Mouse (Mus musculus) MEL (cell line): ENCODE measurements around the gene Afg3l1.

Source experiments
- CHD1 ChIP-seq: IDR thresholded peaks from 2 replicates; pipeline ENCODE4 v1.6.1; 2012; ENCODE audit warnings: low read depth, mild to moderate bottlenecking, inconsistent platforms, low read length, improper control_type of control experiment
- CHD2 ChIP-seq: IDR thresholded peaks from 2 replicates; pipeline ENCODE4 v1.6.1; 2011; ENCODE audit warnings: low read length, improper control_type of control experiment
- CTCF ChIP-seq, 3 experiments: IDR thresholded peaks in 2 of 3; conservative IDR thresholded peaks in 1 of 3; 2 replicates each; pipeline ENCODE4 v1.5.1; 2011 to 2012; ENCODE audit warnings: low read length in 3 of 3, low read depth in 2 of 3, mild to moderate bottlenecking in 2 of 3, improper control_type of control experiment in 1 of 3, inconsistent platforms in 1 of 3, mixed read lengths in 1 of 3, moderate library complexity in 1 of 3; ENCODE audit not compliant: control insufficient read depth in 1 of 3, insufficient read depth in 1 of 3, poor library complexity in 1 of 3, severe bottlenecking in 1 of 3
- HCFC1 ChIP-seq: IDR thresholded peaks from 2 replicates; pipeline ENCODE4 v1.6.1; 2012; ENCODE audit warnings: low read depth, mild to moderate bottlenecking, inconsistent platforms, low read length, improper control_type of control experiment, moderate library complexity
- MXI1 ChIP-seq: IDR thresholded peaks from 2 replicates; pipeline ENCODE4 v1.6.1; 2011; ENCODE audit warnings: mild to moderate bottlenecking, low read depth, low read length, improper control_type of control experiment
- MYC ChIP-seq: IDR thresholded peaks from 2 replicates; pipeline ENCODE4 v1.6.1; 2011; ENCODE audit warnings: low read depth, mild to moderate bottlenecking, low read length, improper control_type of control experiment, moderate library complexity
- NELFE ChIP-seq: IDR thresholded peaks from 2 replicates; pipeline ENCODE4 v1.6.1; 2011; ENCODE audit warnings: low read depth, low read length, improper control_type of control experiment
- POLR2A ChIP-seq, 2 experiments: IDR thresholded peaks; 2 replicates each; pipeline ENCODE4 v1.6.1; 2011 to 2012; ENCODE audit warnings: low read length in 2 of 2, mild to moderate bottlenecking in 2 of 2, control low read depth in 1 of 2, improper control_type of control experiment in 1 of 2, low read depth in 1 of 2, moderate library complexity in 1 of 2; ENCODE audit not compliant: control insufficient read depth in 1 of 2, insufficient read depth in 1 of 2, poor library complexity in 1 of 2
- RCOR1 ChIP-seq: IDR thresholded peaks from 2 replicates; pipeline ENCODE4 v1.6.1; 2012; ENCODE audit warnings: low read depth, mild to moderate bottlenecking, inconsistent platforms, low read length, improper control_type of control experiment
- TAL1 ChIP-seq: IDR thresholded peaks from 2 replicates; pipeline ENCODE4 v1.6.1; 2012; ENCODE audit warnings: mild to moderate bottlenecking, inconsistent platforms, low read length, moderate library complexity, mixed read lengths
- USF1 ChIP-seq: IDR thresholded peaks from 2 replicates; pipeline ENCODE4 v1.6.1; 2014; ENCODE audit warnings: low read depth, mild to moderate bottlenecking, inconsistent platforms, low read length, improper control_type of control experiment, moderate library complexity
- ZC3H11A ChIP-seq: IDR thresholded peaks from 2 replicates; pipeline ENCODE4 v1.6.1; 2012; ENCODE audit warnings: low read depth, mild to moderate bottlenecking, inconsistent platforms, low read length, improper control_type of control experiment
- ZKSCAN1 ChIP-seq: IDR thresholded peaks from 2 replicates; pipeline ENCODE4 v1.6.1; 2012; ENCODE audit warnings: low read depth, mild to moderate bottlenecking, inconsistent platforms, low read length, improper control_type of control experiment, moderate library complexity

DNA sequence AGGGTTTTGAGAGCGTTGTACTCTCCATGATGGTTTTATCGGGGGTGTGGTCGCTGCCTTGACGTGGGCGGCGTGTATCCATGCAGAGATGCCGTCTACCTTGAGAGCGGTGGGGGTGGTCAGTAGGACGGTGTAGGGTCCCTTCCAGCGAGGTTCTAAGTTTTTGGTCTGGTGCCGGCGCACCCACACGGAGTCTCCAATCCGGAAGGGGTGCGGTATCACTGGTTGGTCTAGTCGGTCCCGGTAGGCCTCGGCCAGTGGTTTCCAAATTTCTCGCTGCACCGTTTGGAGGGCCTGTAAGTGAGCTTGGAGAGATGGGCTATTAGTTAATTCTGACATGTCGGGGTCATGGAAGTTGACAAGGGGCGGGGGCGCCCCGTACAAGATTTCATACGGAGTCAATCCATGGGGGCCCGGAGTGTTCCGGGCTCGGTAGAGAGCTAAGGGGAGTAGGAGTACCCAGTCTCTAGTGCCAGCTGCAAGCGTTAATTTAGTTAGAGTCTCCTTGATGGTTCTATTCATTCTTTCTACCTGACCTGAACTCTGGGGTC lies 49.3 kb upstream of the Afg3l1 start:
- TF ChIP-seq POLR2A (IDR thresholded peaks at IDR 0.05; ENCODE audit: control insufficient read depth in 1 of 2, insufficient read depth in 1 of 2, low read depth in 1 of 2, low read length in 2 of 2, poor library complexity in 1 of 2) (no peak), MYC (no peak), CHD2 (no peak), CHD1 (no peak), ZC3H11A (no peak), CTCF (IDR thresholded peaks at IDR 0.05 in 2 of 3, conservative IDR thresholded peaks at IDR 0.05 in 1 of 3; ENCODE audit: control insufficient read depth in 1 of 3, insufficient read depth in 1 of 3, low read depth in 2 of 3, low read length in 3 of 3, poor library complexity in 1 of 3, severe bottlenecking in 1 of 3) (no peak), USF1 (no peak), HCFC1 (no peak), ZKSCAN1 (no peak), MXI1 (no peak), TAL1 (no peak), NELFE (no peak), RCOR1 (no peak)
